In the genomic region with DNA sequence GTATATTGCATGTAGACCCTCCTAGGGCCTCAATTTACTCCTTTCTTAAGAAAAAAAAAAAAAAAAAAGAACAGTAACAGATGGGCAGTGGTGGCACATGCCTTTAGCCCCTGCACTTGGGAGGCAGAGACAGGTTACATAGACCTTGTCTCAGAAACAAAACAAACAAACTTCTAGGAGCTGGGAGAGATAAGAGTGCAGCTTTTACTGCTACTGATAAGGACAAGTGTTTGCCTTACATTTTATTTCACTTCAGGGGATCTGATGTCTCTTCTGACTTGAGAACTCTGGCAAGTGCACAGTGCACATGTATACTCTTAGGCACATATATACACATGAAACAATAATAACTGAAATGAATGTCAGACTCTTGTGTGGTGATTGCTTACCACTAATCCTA, we compare ENCODE assay signal across 8 mouse cellular contexts. TPM values are rescaled to one million over a fixed set of nuclear protein-coding genes. Genes with fewer than 3 reads are reported as not detected.
DNase-seq lines count a peak whose midpoint lies in the region; ATAC-seq and TF ChIP-seq lines count a peak whose summit lies in the region.

No protein-coding gene starts in this region.

- ATAC-seq in heart, embryonic 14.5 days (ENCODE audit: insufficient number of reproducible peaks, insufficient read depth, low FRiP score, low read depth), result no peak
- no peak for ATAC-seq in forebrain, embryonic 12.5 days (ENCODE audit: low FRiP score)
- no peak for ATAC-seq in liver, embryonic 12.5 days

- H3K4me1 ChIP-seq in heart, embryonic 14.5 days (ENCODE audit: control insufficient read depth in 2 of 2, insufficient read depth in 2 of 2, low read length in 2 of 2), result peaks cover 26 to 53% of the 10 kb centered on the region in 2 experiments
- H3K4me1 ChIP-seq in E14TG2a.4 (replicated peaks; ENCODE audit: low read depth, low read length), result peaks cover 44% of the 10 kb centered on the region
- H3K4me1 ChIP-seq in forebrain, embryonic 12.5 days, result peaks cover 61% of the 10 kb centered on the region
- H3K4me1 ChIP-seq in liver, embryonic 12.5 days, result peaks cover 79% of the 10 kb centered on the region

- DNase-seq in heart, adult 11 months, result no peak
- no peak for DNase-seq in right cerebral cortex, postnatal 4 days
- no peak for DNase-seq in urinary bladder, adult 2 months (ENCODE audit: low spot score)
- DNase-seq in testis, postnatal 10 days (ENCODE audit: low spot score), result no peak

- H3K4me3 ChIP-seq in heart, embryonic 14.5 days (ENCODE audit: control insufficient read depth in 1 of 2, insufficient read depth in 1 of 2, low read depth in 1 of 2, low read length in 2 of 2), result peak overlapping the region; percentile 46 to 54; a peak in 3 of 4 replicates
- peak overlapping the region; percentile 88 for H3K4me3 ChIP-seq in E14TG2a.4 (replicated peaks; ENCODE audit: low read length)
- no peak overlapping the region for H3K4me3 ChIP-seq in forebrain, embryonic 12.5 days (replicated peaks)
- peak overlapping the region; percentile 53 for H3K4me3 ChIP-seq in liver, embryonic 12.5 days

- H3K27me3 ChIP-seq in heart, embryonic 14.5 days (ENCODE audit: control insufficient read depth, insufficient read depth, low read length), result no peaks in the 10 kb centered on the region
- no peaks in the 10 kb centered on the region for H3K27me3 ChIP-seq in E14TG2a.4 (ENCODE audit: insufficient read depth, low read length)
- H3K27me3 ChIP-seq in forebrain, embryonic 12.5 days, result 0 out of 2 replicates have a peak, but pooled peaks cover 5% of the 10 kb centered on the region
- H3K27me3 ChIP-seq in liver, embryonic 12.5 days (replicated peaks), result peaks cover 17% of the 10 kb centered on the region

- no peak for TF ChIP-seq CTCF in E14TG2a.4 (conservative IDR thresholded peaks at IDR 0.05; ENCODE audit: low read length)

- H3K9me3 ChIP-seq in heart, embryonic 14.5 days (ENCODE audit: control insufficient read depth, low read length), result no peaks in the 10 kb centered on the region
- no peaks in the 10 kb centered on the region for H3K9me3 ChIP-seq in E14TG2a.4 (ENCODE audit: low read length)
- no peaks in the 10 kb centered on the region for H3K9me3 ChIP-seq in forebrain, embryonic 12.5 days
- no peaks in the 10 kb centered on the region for H3K9me3 ChIP-seq in liver, embryonic 12.5 days (replicated peaks)

- H3K36me3 ChIP-seq in heart, embryonic 14.5 days (ENCODE audit: control insufficient read depth, insufficient read depth, low read length), result no peaks in the 10 kb centered on the region
- peaks cover 22% of the 10 kb centered on the region for H3K36me3 ChIP-seq in E14TG2a.4 (ENCODE audit: insufficient read depth, low read length)
- no peaks in the 10 kb centered on the region for H3K36me3 ChIP-seq in forebrain, embryonic 12.5 days (replicated peaks)
- H3K36me3 ChIP-seq in liver, embryonic 12.5 days, result no peaks in the 10 kb centered on the region

- peak overlapping the region; percentile 98 to 99 for H3K27ac ChIP-seq in heart, embryonic 14.5 days (replicated peaks in 1 of 2; ENCODE audit: control insufficient read depth in 1 of 2, insufficient read depth in 1 of 2, low read depth in 2 of 2, low read length in 2 of 2)
- H3K27ac ChIP-seq in forebrain, embryonic 12.5 days, result peak overlapping the region; percentile 88
- H3K27ac ChIP-seq in liver, embryonic 12.5 days, result peak overlapping the region; percentile 81

- peak overlapping the region; percentile 86 for H3K4me2 ChIP-seq in heart, embryonic 14.5 days (ENCODE audit: low read length)
- peak overlapping the region; percentile 61 for H3K4me2 ChIP-seq in forebrain, embryonic 12.5 days
- H3K4me2 ChIP-seq in liver, embryonic 12.5 days, result peak overlapping the region; percentile 88

- H3K9ac ChIP-seq in heart, embryonic 14.5 days (ENCODE audit: low read length), result peak overlapping the region; percentile 83
- no peak overlapping the region for H3K9ac ChIP-seq in forebrain, embryonic 12.5 days
- H3K9ac ChIP-seq in liver, embryonic 12.5 days, result peak overlapping the region; percentile 69

RNA-seq across cellular contexts. Expression of a gene that starts 5.4 kb away (rescaled TPM):
- polyA plus RNA-seq in heart, embryonic 14.5 days (2014; fragmentation: Nextera tagmentation; extraction: Ambion mirVana), result 36.4 and 43.8 TPM in 2 replicates
- polyA plus RNA-seq in forebrain, embryonic 12.5 days (2016; fragmentation: Nextera tagmentation; extraction: Ambion mirVana), result 53.7 and 62.2 TPM in 2 replicates
- polyA plus RNA-seq in liver, embryonic 12.5 days (2016; fragmentation: Nextera tagmentation; extraction: Ambion mirVana), result 36.4 and 37.4 TPM in 2 replicates
- polyA plus RNA-seq in urinary bladder, adult 2 months (2012; rRNA removed), result 14.7 and 23.3 TPM in 2 replicates

RNA-seq across cellular contexts. Expression of a gene that starts 28.9 kb away (rescaled TPM):
- polyA plus RNA-seq in heart, embryonic 14.5 days (2014; fragmentation: Nextera tagmentation; extraction: Ambion mirVana), result 46.1 and 50.0 TPM in 2 replicates
- polyA plus RNA-seq in forebrain, embryonic 12.5 days (2016; fragmentation: Nextera tagmentation; extraction: Ambion mirVana), result 55.4 and 59.6 TPM in 2 replicates
- polyA plus RNA-seq in liver, embryonic 12.5 days (2016; fragmentation: Nextera tagmentation; extraction: Ambion mirVana), result 57.3 and 62.0 TPM in 2 replicates
- polyA plus RNA-seq in urinary bladder, adult 2 months (2012; rRNA removed), result 71.7 and 76.3 TPM in 2 replicates

RNA-seq across cellular contexts. Expression of a gene that starts 30.5 kb away (rescaled TPM):
- polyA plus RNA-seq in heart, embryonic 14.5 days (2014; fragmentation: Nextera tagmentation; extraction: Ambion mirVana), result 15.1 and 17.4 TPM in 2 replicates
- polyA plus RNA-seq in forebrain, embryonic 12.5 days (2016; fragmentation: Nextera tagmentation; extraction: Ambion mirVana), result 22.8 and 26.6 TPM in 2 replicates
- 12.5 and 12.9 TPM in 2 replicates for polyA plus RNA-seq in liver, embryonic 12.5 days (2016; fragmentation: Nextera tagmentation; extraction: Ambion mirVana)
- 39.5 and 49.4 TPM in 2 replicates for polyA plus RNA-seq in urinary bladder, adult 2 months (2012; rRNA removed)

RNA-seq across cellular contexts. Expression of a gene that starts 44.1 kb away (rescaled TPM):
- 12.1 and 13.7 TPM in 2 replicates for polyA plus RNA-seq in heart, embryonic 14.5 days (2014; fragmentation: Nextera tagmentation; extraction: Ambion mirVana)
- polyA plus RNA-seq in forebrain, embryonic 12.5 days (2016; fragmentation: Nextera tagmentation; extraction: Ambion mirVana), result 3.1 and 3.9 TPM in 2 replicates
- polyA plus RNA-seq in liver, embryonic 12.5 days (2016; fragmentation: Nextera tagmentation; extraction: Ambion mirVana), result 82.3 and 83.1 TPM in 2 replicates
- 7.8 and 8.7 TPM in 2 replicates for polyA plus RNA-seq in urinary bladder, adult 2 months (2012; rRNA removed)
